Comparison of ENCODE assay signal across 8 mouse cellular contexts in the genomic region with DNA sequence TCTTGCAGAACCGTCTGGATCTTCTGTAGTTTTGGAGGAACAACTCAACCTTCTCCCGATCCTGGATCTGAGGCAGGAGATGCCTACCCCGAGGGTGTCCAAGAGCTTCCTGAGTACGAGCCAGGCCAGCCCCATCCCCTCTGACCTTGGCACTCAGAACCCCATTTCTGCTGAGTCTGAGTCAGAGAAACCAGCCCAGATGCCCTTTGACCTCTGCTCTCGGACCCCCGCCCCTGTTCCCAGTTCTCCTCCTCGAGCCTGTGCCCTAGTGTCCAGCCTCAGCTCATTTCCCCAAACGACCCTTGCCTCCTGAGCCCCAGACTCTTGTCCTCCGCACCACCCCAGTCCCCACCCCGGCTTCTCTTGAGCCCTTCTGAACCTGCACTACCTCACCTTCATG. TPM values are rescaled to one million over a fixed set of nuclear protein-coding genes. Genes with fewer than 3 reads are reported as not detected.
DNase-seq lines count a peak whose midpoint lies in the region; ATAC-seq lines count a peak whose summit lies in the region.

No protein-coding gene starts in this region.

- peak overlapping the region; percentile 66 for H3K4me3 ChIP-seq in heart, embryonic 15.5 days
- peak overlapping the region; percentile 78 for H3K4me3 ChIP-seq in embryonic facial prominence, embryonic 11.5 days (ENCODE audit: low read depth, low read length)
- peak overlapping the region; percentile 78 for H3K4me3 ChIP-seq in kidney, embryonic 14.5 days (ENCODE audit: low read length)
- peak overlapping the region; percentile 80 for H3K4me3 ChIP-seq in midbrain, embryonic 16.5 days (ENCODE audit: low read depth, low read length)

- ATAC-seq in heart, embryonic 15.5 days (replicated peaks; ENCODE audit: insufficient number of reproducible peaks, insufficient read depth, low FRiP score, low read depth) = no peak
- peak; percentile 12; the same call in 1 of the 2 replicates for ATAC-seq in embryonic facial prominence, embryonic 11.5 days (replicated peaks; ENCODE audit: insufficient number of reproducible peaks, low FRiP score, low TSS enrichment, low read depth)
- ATAC-seq in kidney, embryonic 14.5 days (ENCODE audit: low FRiP score, low TSS enrichment) = peak; percentile 26
- peak; percentile 30; the same call in 1 of the 2 replicates for ATAC-seq in midbrain, embryonic 16.5 days

- intact Hi-C loops in heart, postnatal 14 days (cut with DNase I) = no loop called here
- intact Hi-C loops in left cerebral cortex, postnatal 4 days (cut with DNase I) = no loop called here

- WGBS in heart, embryonic 15.5 days = 40% methylated on average over 10 of the region's 10 CpGs
- WGBS in embryonic facial prominence, embryonic 11.5 days = 26% methylated on average over 10 of the region's 10 CpGs
- WGBS in kidney, embryonic 14.5 days = 27% methylated on average over 10 of the region's 10 CpGs
- 33% methylated on average over 10 of the region's 10 CpGs for WGBS in midbrain, embryonic 16.5 days

- H3K4me1 ChIP-seq in heart, embryonic 15.5 days (replicated peaks) = peaks cover 4% of the 10 kb centered on the region
- no peaks in the 10 kb centered on the region for H3K4me1 ChIP-seq in embryonic facial prominence, embryonic 11.5 days (ENCODE audit: control insufficient read depth, insufficient read depth, low read length)
- no peaks in the 10 kb centered on the region for H3K4me1 ChIP-seq in kidney, embryonic 14.5 days (ENCODE audit: control insufficient read depth, insufficient read depth, low read length)
- H3K4me1 ChIP-seq in midbrain, embryonic 16.5 days (ENCODE audit: control insufficient read depth, insufficient read depth, low read length) = peaks cover 10% of the 10 kb centered on the region

- H3K9me3 ChIP-seq in heart, embryonic 15.5 days (replicated peaks) = no peaks in the 10 kb centered on the region
- no peaks in the 10 kb centered on the region for H3K9me3 ChIP-seq in embryonic facial prominence, embryonic 11.5 days (replicated peaks; ENCODE audit: control insufficient read depth, low read length)
- H3K9me3 ChIP-seq in kidney, embryonic 14.5 days (ENCODE audit: control insufficient read depth, low read length) = no peaks in the 10 kb centered on the region
- H3K9me3 ChIP-seq in midbrain, embryonic 16.5 days (replicated peaks; ENCODE audit: control insufficient read depth, low read length, poor library complexity, severe bottlenecking) = no peaks in the 10 kb centered on the region

- peaks cover 16% of the 10 kb centered on the region for H3K36me3 ChIP-seq in heart, embryonic 15.5 days
- peaks cover 4% of the 10 kb centered on the region for H3K36me3 ChIP-seq in embryonic facial prominence, embryonic 11.5 days (replicated peaks; ENCODE audit: control insufficient read depth, insufficient read depth, low read depth, low read length)
- peaks cover 21% of the 10 kb centered on the region for H3K36me3 ChIP-seq in kidney, embryonic 14.5 days (ENCODE audit: control insufficient read depth, insufficient read depth, low read length)
- peaks cover 18% of the 10 kb centered on the region for H3K36me3 ChIP-seq in midbrain, embryonic 16.5 days (ENCODE audit: control insufficient read depth, insufficient read depth, low read length)

- no peak overlapping the region for H3K27ac ChIP-seq in heart, embryonic 15.5 days
- no peak overlapping the region for H3K27ac ChIP-seq in embryonic facial prominence, embryonic 11.5 days (replicated peaks; ENCODE audit: low read depth, low read length)
- H3K27ac ChIP-seq in kidney, embryonic 14.5 days (ENCODE audit: low read depth, low read length) = no peak overlapping the region
- no peak overlapping the region for H3K27ac ChIP-seq in midbrain, embryonic 16.5 days (ENCODE audit: low read length)

- H3K27me3 ChIP-seq in heart, embryonic 15.5 days = no peaks in the 10 kb centered on the region
- H3K27me3 ChIP-seq in embryonic facial prominence, embryonic 11.5 days (ENCODE audit: control insufficient read depth, insufficient read depth, low read length) = no peaks in the 10 kb centered on the region
- no peaks in the 10 kb centered on the region for H3K27me3 ChIP-seq in kidney, embryonic 14.5 days (ENCODE audit: control insufficient read depth, insufficient read depth, low read length)
- no peaks in the 10 kb centered on the region for H3K27me3 ChIP-seq in midbrain, embryonic 16.5 days (ENCODE audit: control insufficient read depth, insufficient read depth, low read depth, low read length)

- DNase-seq in heart, postnatal 14 days = no peak
- DNase-seq in embryonic facial prominence, embryonic 11.5 days (ENCODE audit: low spot score) = no peak
- no peak for DNase-seq in left cerebral cortex, postnatal 4 days
- DNase-seq in frontal cortex, postnatal 10 days (ENCODE audit: low spot score in 2 of 2) = no peak
- DNase-seq in thymus, postnatal 14 days = no peak

- peak overlapping the region; percentile 94 for H3K4me2 ChIP-seq in heart, embryonic 15.5 days
- H3K4me2 ChIP-seq in embryonic facial prominence, embryonic 11.5 days (ENCODE audit: low read depth, low read length) = peak overlapping the region; percentile 96
- H3K4me2 ChIP-seq in kidney, embryonic 14.5 days (replicated peaks; ENCODE audit: low read depth, low read length) = peak overlapping the region; percentile 95
- peak overlapping the region; percentile 97 for H3K4me2 ChIP-seq in midbrain, embryonic 16.5 days (ENCODE audit: low read length)

- peak overlapping the region; percentile 74; the same call in 1 of the 2 replicates for H3K9ac ChIP-seq in heart, embryonic 15.5 days
- H3K9ac ChIP-seq in embryonic facial prominence, embryonic 11.5 days (replicated peaks; ENCODE audit: low read length) = peak overlapping the region; percentile 94
- peak overlapping the region; percentile 84; the same call in 1 of the 2 replicates for H3K9ac ChIP-seq in kidney, embryonic 14.5 days (ENCODE audit: low read depth, low read length)
- H3K9ac ChIP-seq in midbrain, embryonic 16.5 days (ENCODE audit: low read depth, low read length) = peak overlapping the region; percentile 85

RNA-seq across cellular contexts. Expression of gene Spag4, which starts 1.2 kb away (rescaled TPM):
- polyA plus RNA-seq in heart, embryonic 15.5 days (2015; fragmentation: Nextera tagmentation; extraction: Ambion mirVana) = 1.9 TPM in 2 replicates
- total RNA-seq in heart, postnatal 14 days (2021) = 1 to 10 TPM in 1 of 2 experiments, under 1 TPM in 1; 0.29 to 1.2 TPM
- polyA plus RNA-seq in embryonic facial prominence, embryonic 11.5 days (2014; fragmentation: Nextera tagmentation; extraction: Ambion mirVana) = 4.4 and 6.3 TPM in 2 replicates
- 2.3 and 3.1 TPM in 2 replicates for polyA plus RNA-seq in kidney, embryonic 14.5 days (2014; fragmentation: Nextera tagmentation; extraction: Ambion mirVana)
- 7.2 and 7.8 TPM in 2 replicates for polyA plus RNA-seq in midbrain, embryonic 16.5 days (2015; fragmentation: Nextera tagmentation; extraction: Ambion mirVana)
- 1 to 10 TPM; 6.6 to 9.3 TPM for total RNA-seq in left cerebral cortex, postnatal 4 days (2021)

RNA-seq across cellular contexts. Expression of gene Fer1l4, which starts 13.4 kb away (rescaled TPM):
- not detected in 2 replicates for polyA plus RNA-seq in heart, embryonic 15.5 days (2015; fragmentation: Nextera tagmentation; extraction: Ambion mirVana)
- total RNA-seq in heart, postnatal 14 days (2021) = not detected
- polyA plus RNA-seq in embryonic facial prominence, embryonic 11.5 days (2014; fragmentation: Nextera tagmentation; extraction: Ambion mirVana) = 0.10 TPM in 1 of 2 replicates, not detected in the other
- 0.16 and 0.17 TPM in 2 replicates for polyA plus RNA-seq in kidney, embryonic 14.5 days (2014; fragmentation: Nextera tagmentation; extraction: Ambion mirVana)
- polyA plus RNA-seq in midbrain, embryonic 16.5 days (2015; fragmentation: Nextera tagmentation; extraction: Ambion mirVana) = 0.30 TPM in 1 of 2 replicates, not detected in the other
- total RNA-seq in left cerebral cortex, postnatal 4 days (2021) = not detected

RNA-seq across cellular contexts. Expression of gene Cpne1, which starts 45.6 kb away (rescaled TPM):
- polyA plus RNA-seq in heart, embryonic 15.5 days (2015; fragmentation: Nextera tagmentation; extraction: Ambion mirVana) = 22.7 and 30.1 TPM in 2 replicates
- total RNA-seq in heart, postnatal 14 days (2021) = 10 to 100 TPM; 20.7 to 23.5 TPM
- 51.3 and 55.4 TPM in 2 replicates for polyA plus RNA-seq in embryonic facial prominence, embryonic 11.5 days (2014; fragmentation: Nextera tagmentation; extraction: Ambion mirVana)
- 39.6 and 57.5 TPM in 2 replicates for polyA plus RNA-seq in kidney, embryonic 14.5 days (2014; fragmentation: Nextera tagmentation; extraction: Ambion mirVana)
- 23.2 and 25.8 TPM in 2 replicates for polyA plus RNA-seq in midbrain, embryonic 16.5 days (2015; fragmentation: Nextera tagmentation; extraction: Ambion mirVana)
- 10 to 100 TPM; 14.2 to 18.4 TPM for total RNA-seq in left cerebral cortex, postnatal 4 days (2021)

RNA-seq across cellular contexts. Expression of gene Rbm12, which starts 45.7 kb away (rescaled TPM):
- polyA plus RNA-seq in heart, embryonic 15.5 days (2015; fragmentation: Nextera tagmentation; extraction: Ambion mirVana) = 14.0 and 18.1 TPM in 2 replicates
- 10 to 100 TPM; 19.7 to 20.3 TPM for total RNA-seq in heart, postnatal 14 days (2021)
- 47.3 and 48.7 TPM in 2 replicates for polyA plus RNA-seq in embryonic facial prominence, embryonic 11.5 days (2014; fragmentation: Nextera tagmentation; extraction: Ambion mirVana)
- polyA plus RNA-seq in kidney, embryonic 14.5 days (2014; fragmentation: Nextera tagmentation; extraction: Ambion mirVana) = 15.5 and 37.2 TPM in 2 replicates
- 26.2 and 30.1 TPM in 2 replicates for polyA plus RNA-seq in midbrain, embryonic 16.5 days (2015; fragmentation: Nextera tagmentation; extraction: Ambion mirVana)
- total RNA-seq in left cerebral cortex, postnatal 4 days (2021) = 10 to 100 TPM; 43.4 to 50.3 TPM

RNA-seq across cellular contexts. Expression of gene Ergic3, which starts 58.3 kb away (rescaled TPM):
- 126 and 184 TPM in 2 replicates for polyA plus RNA-seq in heart, embryonic 15.5 days (2015; fragmentation: Nextera tagmentation; extraction: Ambion mirVana)
- 10 to 100 TPM; 65.2 to 71.2 TPM for total RNA-seq in heart, postnatal 14 days (2021)
- polyA plus RNA-seq in embryonic facial prominence, embryonic 11.5 days (2014; fragmentation: Nextera tagmentation; extraction: Ambion mirVana) = 175 and 210 TPM in 2 replicates
- 225 and 244 TPM in 2 replicates for polyA plus RNA-seq in kidney, embryonic 14.5 days (2014; fragmentation: Nextera tagmentation; extraction: Ambion mirVana)
- polyA plus RNA-seq in midbrain, embryonic 16.5 days (2015; fragmentation: Nextera tagmentation; extraction: Ambion mirVana) = 407 and 448 TPM in 2 replicates
- total RNA-seq in left cerebral cortex, postnatal 4 days (2021) = 100 to 1,000 TPM; 271 to 274 TPM
